Mouse (Mus musculus) urinary bladder, postnatal 14 days (tissue): ENCODE measurements around the gene Sec16a.
"Not testable (repeated sequence)": the region's sequence is repeated elsewhere in the genome, so short reads cannot be mapped to it uniquely, and the experiment has no call there.

ENCODE experiments used
- DNase-seq: peaks from one replicate; pipeline ENCODE4 v3.0.0; 2021; ENCODE audit warnings: low spot score

The Sec16a gene

GRCm38 (mm10) chr2:26389154-26389690 is 55.8 kb downstream of the Sec16a start, which contains the start of the genes Entr1 and Pmpca:
Gene Entr1 (minus strand): TSS chr2:26389316.
Gene Pmpca (plus strand): TSS chr2:26389339.
- peak; percentile 84 for DNase-seq

GRCm38 (mm10) chr2:26388682-26389153 is 56.3 kb downstream of the Sec16a start:
- DNase-seq: peak; percentile 20

- DNase-seq: no peak
Measured at GRCm38 (mm10) chr2:26387713-26388112, 57.3 kb downstream of the Sec16a start.

GRCm38 (mm10) chr2:26380871-26381270 is 64.1 kb downstream of the Sec16a start:
- DNase-seq: not testable (repeated sequence)

GRCm38 (mm10) chr2:26380131-26380771 is 64.8 kb downstream of the Sec16a start, which contains the start of gene Snapc4:
Gene Snapc4 (minus strand): TSS chr2:26380653.
- DNase-seq: peak; percentile 86

GRCm38 (mm10) chr2:26372396-26372795 is 72.6 kb downstream of the Sec16a start:
- no peak for DNase-seq

- DNase-seq: no peak
Measured at GRCm38 (mm10) chr2:26368572-26368971, 76.4 kb downstream of the Sec16a start.

- no peak for DNase-seq
Measured at GRCm38 (mm10) chr2:26367911-26368310, 77.1 kb downstream of the Sec16a start.

GRCm38 (mm10) chr2:26364738-26365465 is 80.1 kb downstream of the Sec16a start:
- DNase-seq: peak; percentile 61

- DNase-seq: no peak
Measured at GRCm38 (mm10) chr2:26363481-26363880, 81.5 kb downstream of the Sec16a start.

GRCm38 (mm10) chr2:26362991-26363390 is 82.0 kb downstream of the Sec16a start:
- DNase-seq: no peak

GRCm38 (mm10) chr2:26360772-26361171 is 84.2 kb downstream of the Sec16a start, which contains the start of gene Card9:
Gene Card9 (minus strand): TSS chr2:26360918.
- DNase-seq: no peak

GRCm38 (mm10) chr2:26359983-26360382 is 85.0 kb downstream of the Sec16a start:
- no peak for DNase-seq
